Mouse (Mus musculus): ENCODE measurements at regions not wholly inside any gene's neighbourhood (a gene's known extent, or its start where the extent isn't known, plus 50 kb on each side); places are given as distances from the start of the nearest gene placed in this dataset.

- Histone ChIP-seq H3K4me3 (replicated peaks) (no peak overlapping the region), H3K9me3 (no peaks in the 10 kb centered on the region; the same call in 1 of the 2 replicates), H3K36me3 (replicated peaks; ENCODE audit: low read length) (no peaks in the 10 kb centered on the region), H3K4me1 (peaks cover 20% of the 10 kb centered on the region), H3K27me3 (replicated peaks) (peaks cover 19% of the 10 kb centered on the region)
- TF ChIP-seq GATA1 (IDR thresholded peaks at IDR 0.05; ENCODE audit: borderline replicate concordance, low read length) (no peak), FLI1 (IDR thresholded peaks at IDR 0.05; ENCODE audit: low read length) (no peak)
Measured at GRCm38 (mm10) chr2:170294657-170295056, 133.0 kb downstream of the Bcas1 start.

GRCm38 (mm10) chr2:170291841-170292655 is 135.6 kb downstream of the Bcas1 start:
- Histone ChIP-seq H3K4me3 (replicated peaks) (no peak overlapping the region), H3K4me1 (peaks cover 28% of the 10 kb centered on the region), H3K9me3 (no peaks in the 10 kb centered on the region; the same call in 1 of the 2 replicates), H3K27me3 (replicated peaks) (peaks cover 27% of the 10 kb centered on the region), H3K36me3 (replicated peaks; ENCODE audit: low read length) (no peaks in the 10 kb centered on the region)
- TF ChIP-seq FLI1 (IDR thresholded peaks at IDR 0.05; ENCODE audit: low read length): no peak
- no peak for TF ChIP-seq GATA1 (IDR thresholded peaks at IDR 0.05; ENCODE audit: borderline replicate concordance, low read length)

GRCm38 (mm10) chr2:170289378-170289960 is 138.2 kb downstream of the Bcas1 start:
- H3K4me1 ChIP-seq: peaks cover 28% of the 10 kb centered on the region
- H3K36me3 ChIP-seq (replicated peaks; ENCODE audit: low read length): no peaks in the 10 kb centered on the region
- H3K4me3 ChIP-seq (replicated peaks): no peak overlapping the region
- TF ChIP-seq FLI1 (IDR thresholded peaks at IDR 0.05; ENCODE audit: low read length) (no peak), GATA1 (IDR thresholded peaks at IDR 0.05; ENCODE audit: borderline replicate concordance, low read length) (no peak)
- H3K9me3 ChIP-seq: no peaks in the 10 kb centered on the region
- peaks cover 29% of the 10 kb centered on the region for H3K27me3 ChIP-seq (replicated peaks)

GRCm38 (mm10) chr2:170288787-170289186 is 138.9 kb downstream of the Bcas1 start:
- H3K36me3 ChIP-seq (replicated peaks; ENCODE audit: low read length): no peaks in the 10 kb centered on the region
- H3K4me1 ChIP-seq: peaks cover 28% of the 10 kb centered on the region
- no peak overlapping the region for H3K4me3 ChIP-seq (replicated peaks)
- H3K9me3 ChIP-seq: no peaks in the 10 kb centered on the region
- TF ChIP-seq FLI1 (IDR thresholded peaks at IDR 0.05; ENCODE audit: low read length) (no peak), GATA1 (IDR thresholded peaks at IDR 0.05; ENCODE audit: borderline replicate concordance, low read length) (no peak)
- H3K27me3 ChIP-seq (replicated peaks): peaks cover 31% of the 10 kb centered on the region

GRCm38 (mm10) chr2:170288196-170288595 is 139.4 kb downstream of the Bcas1 start:
- TF ChIP-seq GATA1 (IDR thresholded peaks at IDR 0.05; ENCODE audit: borderline replicate concordance, low read length): no peak
- no peak for TF ChIP-seq FLI1 (IDR thresholded peaks at IDR 0.05; ENCODE audit: low read length)
- Histone ChIP-seq H3K9me3 (no peaks in the 10 kb centered on the region), H3K4me3 (replicated peaks) (no peak overlapping the region), H3K27me3 (replicated peaks) (peaks cover 34% of the 10 kb centered on the region), H3K36me3 (replicated peaks; ENCODE audit: low read length) (no peaks in the 10 kb centered on the region), H3K4me1 (peaks cover 31% of the 10 kb centered on the region)

GRCm38 (mm10) chr2:170287301-170287885 is 139.5 kb upstream of the Zfp217 start:
- peak overlapping the region; percentile 86 for H3K4me3 ChIP-seq (replicated peaks)
- H3K36me3 ChIP-seq (replicated peaks; ENCODE audit: low read length): no peaks in the 10 kb centered on the region
- peaks cover 30% of the 10 kb centered on the region for H3K27me3 ChIP-seq (replicated peaks)
- no peak for TF ChIP-seq FLI1 (IDR thresholded peaks at IDR 0.05; ENCODE audit: low read length)
- no peak for TF ChIP-seq GATA1 (IDR thresholded peaks at IDR 0.05; ENCODE audit: borderline replicate concordance, low read length)
- no peaks in the 10 kb centered on the region for H3K9me3 ChIP-seq
- H3K4me1 ChIP-seq: peaks cover 28% of the 10 kb centered on the region

- H3K4me3 ChIP-seq (replicated peaks): no peak overlapping the region
- TF ChIP-seq GATA1 (IDR thresholded peaks at IDR 0.05; ENCODE audit: borderline replicate concordance, low read length) (no peak), FLI1 (IDR thresholded peaks at IDR 0.05; ENCODE audit: low read length) (no peak)
- H3K9me3 ChIP-seq: no peaks in the 10 kb centered on the region
- H3K27me3 ChIP-seq (replicated peaks): peaks cover 30% of the 10 kb centered on the region
- no peaks in the 10 kb centered on the region for H3K36me3 ChIP-seq (replicated peaks; ENCODE audit: low read length)
- H3K4me1 ChIP-seq: peaks cover 24% of the 10 kb centered on the region
Measured at GRCm38 (mm10) chr2:170286773-170287172, 138.9 kb upstream of the Zfp217 start.

- Histone ChIP-seq H3K4me3 (replicated peaks) (no peak overlapping the region), H3K27me3 (replicated peaks) (peaks cover 16% of the 10 kb centered on the region), H3K4me1 (peaks cover 16% of the 10 kb centered on the region), H3K9me3 (no peaks in the 10 kb centered on the region), H3K36me3 (replicated peaks; ENCODE audit: low read length) (no peaks in the 10 kb centered on the region)
- no peak for TF ChIP-seq FLI1 (IDR thresholded peaks at IDR 0.05; ENCODE audit: low read length)
- TF ChIP-seq GATA1 (IDR thresholded peaks at IDR 0.05; ENCODE audit: borderline replicate concordance, low read length): no peak
Measured at GRCm38 (mm10) chr2:170282463-170282862, 134.6 kb upstream of the Zfp217 start.

- Histone ChIP-seq H3K4me1 (peaks cover 12% of the 10 kb centered on the region), H3K27me3 (replicated peaks) (peaks cover 10% of the 10 kb centered on the region), H3K9me3 (no peaks in the 10 kb centered on the region), H3K36me3 (replicated peaks; ENCODE audit: low read length) (no peaks in the 10 kb centered on the region), H3K4me3 (replicated peaks) (no peak overlapping the region)
- TF ChIP-seq GATA1 (IDR thresholded peaks at IDR 0.05; ENCODE audit: borderline replicate concordance, low read length): no peak
- TF ChIP-seq FLI1 (IDR thresholded peaks at IDR 0.05; ENCODE audit: low read length): no peak
Measured at GRCm38 (mm10) chr2:170281311-170282008, 133.6 kb upstream of the Zfp217 start.
